Mouse (Mus musculus) neural tube, embryonic 14.5 days (tissue): ENCODE data around the gene Nae1. TPM values are rescaled to one million over a fixed set of nuclear protein-coding genes. Genes with fewer than 3 reads are reported as not detected.

Experiments used
- ATAC-seq: fragments of 200-750 bp; cut with Nextera tagmentation; 2 replicates; pipeline ENCODE4 v1.8.0; 2017; ENCODE audit warnings: low read depth, mild to moderate bottlenecking, moderate TSS enrichment, moderate library complexity
- H3K27ac ChIP-seq: fragments of 300-500 bp; sonication (generic); 2 replicates; pipeline ENCODE4 v1.5.1; 2014; ENCODE audit warnings: low read depth, mild to moderate bottlenecking, control low read depth, low read length, moderate library complexity, mixed read lengths
- H3K27me3 ChIP-seq: fragments of 300-500 bp; sonication (generic); 2 replicates; pipeline ENCODE4 v1.6.1; 2014; ENCODE audit warnings: low read length; ENCODE audit not compliant: control insufficient read depth, insufficient read depth
- H3K36me3 ChIP-seq: fragments of 300-500 bp; sonication (generic); 2 replicates; pipeline ENCODE4 v1.6.1; 2014; ENCODE audit warnings: low read length, mixed read lengths; ENCODE audit not compliant: control insufficient read depth, insufficient read depth
- H3K4me1 ChIP-seq: fragments of 300-500 bp; sonication (generic); 2 replicates; pipeline ENCODE4 v1.6.1; 2014; ENCODE audit warnings: low read length; ENCODE audit not compliant: control insufficient read depth, insufficient read depth
- H3K4me2 ChIP-seq: fragments of 300-500 bp; sonication (generic); 2 replicates; pipeline ENCODE4 v1.6.1; 2014; ENCODE audit warnings: mild to moderate bottlenecking, low read depth, low read length, control low read depth
- H3K4me3 ChIP-seq: fragments of 300-500 bp; sonication (generic); 2 replicates; pipeline ENCODE4 v1.5.1; 2014; ENCODE audit warnings: low read depth, low read length, control low read depth, mixed read lengths
- H3K9ac ChIP-seq: fragments of 300-500 bp; sonication (generic); replicated peaks from 2 replicates; pipeline ENCODE4 v1.6.1; 2014; ENCODE audit warnings: low read depth, mild to moderate bottlenecking, control low read depth, low read length, mixed read lengths
- H3K9me3 ChIP-seq: fragments of 300-500 bp; sonication (generic); 2 replicates; pipeline ENCODE4 v1.6.1; 2016; ENCODE audit warnings: low read length; ENCODE audit not compliant: control insufficient read depth
- WGBS: fragments of 180-500 bp; shearing (Covaris S2); extraction: QIAGEN DNeasy Blood & Tissue Kit; methylation state at CpG from one replicate; pipeline ENCODE4 v1.1.7; 2014; 5-methylcytosine and 5-hydroxymethylcytosine counted together
- polyA plus RNA-seq: library from polyadenylated mRNA; unstranded; fragments of >200 nt; fragmentation: Nextera tagmentation; extraction: Ambion mirVana; gene quantifications from 2 replicates; pipeline ENCODE4 v1.2.1, GENCODE M21; 2014

Nae1 gene
- polyA plus RNA-seq, 1 experiment from 2014 or later: 102 TPM

DNA sequence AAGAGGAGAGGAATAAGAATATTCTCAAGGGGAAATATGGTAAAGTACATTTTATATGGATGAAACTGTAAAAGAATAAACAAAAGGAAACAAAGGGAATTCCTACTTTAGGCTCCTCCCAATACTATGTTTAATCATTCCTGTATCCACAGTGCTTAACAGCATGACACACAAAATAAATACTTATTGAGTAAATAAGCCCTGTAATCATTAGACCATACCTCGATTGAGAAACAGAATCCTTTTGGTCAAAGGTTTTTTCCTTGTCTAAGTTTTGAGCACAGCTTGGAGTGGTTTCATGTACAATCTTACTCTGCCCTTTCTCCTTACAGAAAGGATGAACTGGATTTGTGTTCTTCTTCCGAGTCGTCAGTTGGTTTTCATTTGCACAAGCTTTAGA lies 62.0 kb downstream of the Nae1 start:
- WGBS: 87% methylated on average over 3 of the region's 3 CpGs
- Histone ChIP-seq H3K9ac (no peak overlapping the region), H3K9me3 (no peaks in the 10 kb centered on the region), H3K27me3 (no peaks in the 10 kb centered on the region), H3K4me1 (no peaks in the 10 kb centered on the region), H3K27ac (no peak overlapping the region), H3K36me3 (no peaks in the 10 kb centered on the region), H3K4me3 (no peak overlapping the region), H3K4me2 (no peak overlapping the region)
- ATAC-seq: no peak

DNA sequence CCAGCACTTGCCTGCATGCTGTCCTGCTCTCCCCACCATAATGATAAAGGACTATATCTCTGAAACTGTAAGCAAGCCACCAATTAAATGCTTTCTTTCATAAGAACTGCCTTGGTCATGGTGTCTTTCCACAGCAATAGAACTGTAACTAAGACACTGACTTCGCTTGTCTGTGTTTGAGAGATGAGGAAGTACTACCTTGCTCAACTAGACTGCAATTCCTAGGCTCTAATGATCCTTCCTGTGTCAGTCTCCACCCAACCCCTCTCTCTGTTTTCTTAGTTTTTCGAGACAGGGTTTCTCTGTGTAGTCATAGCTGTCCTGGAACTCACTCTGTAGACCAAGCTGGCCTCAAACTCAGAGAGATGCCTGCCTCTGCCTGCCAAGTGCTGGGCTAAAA lies 67.0 kb downstream of the Nae1 start:
- 68% methylated on average over 2 of the region's 2 CpGs for WGBS
- no peak overlapping the region for H3K27ac ChIP-seq
- no peak overlapping the region for H3K9ac ChIP-seq
- no peak overlapping the region for H3K4me2 ChIP-seq
- no peaks in the 10 kb centered on the region for H3K9me3 ChIP-seq
- no peak overlapping the region for H3K4me3 ChIP-seq
- no peaks in the 10 kb centered on the region for H3K36me3 ChIP-seq
- H3K4me1 ChIP-seq: no peaks in the 10 kb centered on the region
- H3K27me3 ChIP-seq: no peaks in the 10 kb centered on the region
- ATAC-seq: no peak

Other genes with a start within 250 kb of the Nae1 start
- not detected in 2 replicates for gene Cmtm2a, start 241.5 kb downstream of the Nae1 start, polyA plus RNA-seq
- gene Gm45711, start 224.6 kb downstream of the Nae1 start, polyA plus RNA-seq: not detected in 2 replicates
- not detected in 2 replicates for gene Cmtm1, start 224.5 kb downstream of the Nae1 start, polyA plus RNA-seq
- not detected in 2 replicates for gene Gm11020, start 213.1 kb downstream of the Nae1 start, polyA plus RNA-seq
- not detected in 2 replicates for gene Cmtm2b, start 212.4 kb downstream of the Nae1 start, polyA plus RNA-seq
- 23.4 and 42.9 TPM in 2 replicates for gene Cmtm3, start 195.2 kb downstream of the Nae1 start, polyA plus RNA-seq
- 2.9 and 3.9 TPM in 2 replicates for gene Cmtm4, start 138.8 kb downstream of the Nae1 start, polyA plus RNA-seq
- gene Dync1li2, start 91.6 kb downstream of the Nae1 start, polyA plus RNA-seq: 84.9 and 113 TPM in 2 replicates
- gene Terb1, start 24.7 kb downstream of the Nae1 start, polyA plus RNA-seq: 0.70 and 0.81 TPM in 2 replicates
- gene Car7, start 52 bp upstream of the Nae1 start, polyA plus RNA-seq: 1.6 and 2.2 TPM in 2 replicates
- gene Pdp2, start 56.8 kb upstream of the Nae1 start, polyA plus RNA-seq: 20.0 and 21.0 TPM in 2 replicates
- not detected in 2 replicates for gene Cdh16, start 89.8 kb upstream of the Nae1 start, polyA plus RNA-seq
- gene Rrad, start 96.7 kb upstream of the Nae1 start, polyA plus RNA-seq: 1.6 and 3.6 TPM in 2 replicates
- 108 and 120 TPM in 2 replicates for gene Ciao2b, start 107.3 kb upstream of the Nae1 start, polyA plus RNA-seq
- gene Ces2a, start 199.4 kb upstream of the Nae1 start, polyA plus RNA-seq: not detected in 2 replicates